Mouse (Mus musculus): ENCODE data around the gene Spa17.

DNA sequence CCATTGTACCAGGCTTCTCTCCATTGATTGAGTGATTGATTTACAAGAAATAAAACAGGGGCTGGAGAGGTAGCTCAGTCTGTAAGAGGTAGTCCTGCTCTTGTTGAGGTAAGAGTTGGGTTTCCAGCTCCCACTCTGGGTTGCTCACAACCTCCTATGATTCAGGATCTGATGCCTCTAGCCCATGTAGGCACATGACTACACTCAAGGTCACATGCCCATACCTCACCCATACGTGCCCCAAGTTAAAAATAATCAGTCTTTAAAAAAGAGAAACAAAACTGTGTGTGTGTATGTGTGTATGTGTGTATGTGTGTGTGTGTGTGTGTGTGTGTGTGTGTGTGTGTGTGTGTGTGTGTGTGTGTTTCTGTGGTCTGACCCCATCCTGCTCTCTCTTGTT lies 18.0 kb downstream of the Spa17 start:
- no peak for TF ChIP-seq POLR2A (IDR thresholded peaks at IDR 0.05; ENCODE audit: insufficient read length, low read depth)
- TF ChIP-seq USF1 (IDR thresholded peaks at IDR 0.05; ENCODE audit: low read depth) = no peak
- TF ChIP-seq MAX (IDR thresholded peaks at IDR 0.05; ENCODE audit: low read depth) = no peak
- TF ChIP-seq MYOD1 (IDR thresholded peaks at IDR 0.05; ENCODE audit: control insufficient read depth in 1 of 3, insufficient read length in 2 of 3, low read depth in 2 of 3) = no peak
- TF ChIP-seq CEBPB (IDR thresholded peaks at IDR 0.05; ENCODE audit: insufficient read depth, poor library complexity, severe bottlenecking) = no peak
- TF ChIP-seq E2F4 (IDR thresholded peaks at IDR 0.05; ENCODE audit: insufficient read depth) = no peak
- TF ChIP-seq MYOG (IDR thresholded peaks at IDR 0.05; ENCODE audit: control insufficient read depth in 1 of 3, insufficient read depth in 1 of 3, insufficient read length in 2 of 3, low read depth in 2 of 3) = no peak
- TF ChIP-seq SRF (IDR thresholded peaks at IDR 0.05; ENCODE audit: control insufficient read depth, insufficient read length, low read depth) = no peak
